Mouse (Mus musculus) 3T3-L1 (cell line): ENCODE measurements around the gene Camta2.

ENCODE experiments used
- DNase-seq: peaks from one replicate; pipeline ENCODE4 v3.0.0-alpha.2; 2015; ENCODE audit warnings: low read depth, low spot score

Camta2 gene

GRCm38 (mm10) chr11:70687601-70688199, at the start of gene Camta2:
Gene Camta2 (minus strand): TSS chr11:70688105.
- DNase-seq: peak; percentile 73

GRCm38 (mm10) chr11:70733256-70733655, 45.4 kb upstream of the Camta2 start:
- no peak for DNase-seq

- DNase-seq: no peak
Measured at GRCm38 (mm10) chr11:70731178-70731577, 43.3 kb upstream of the Camta2 start.

- DNase-seq: no peak
Measured at GRCm38 (mm10) chr11:70730427-70731038, 42.6 kb upstream of the Camta2 start.

GRCm38 (mm10) chr11:70727385-70727784, 39.5 kb upstream of the Camta2 start:
- DNase-seq: no peak

GRCm38 (mm10) chr11:70726585-70726984, 38.7 kb upstream of the Camta2 start:
- no peak for DNase-seq

- DNase-seq: no peak
Measured at GRCm38 (mm10) chr11:70724706-70725105, 36.8 kb upstream of the Camta2 start.

- DNase-seq: no peak
Measured at GRCm38 (mm10) chr11:70721072-70721471, 33.2 kb upstream of the Camta2 start.

GRCm38 (mm10) chr11:70720567-70720966, 32.7 kb upstream of the Camta2 start:
- no peak for DNase-seq

GRCm38 (mm10) chr11:70718481-70718880, 30.6 kb upstream of the Camta2 start:
- DNase-seq: no peak

- DNase-seq: peak; percentile 81
Measured at GRCm38 (mm10) chr11:70715832-70716231, 27.9 kb upstream of the Camta2 start.

- DNase-seq: no peak
Measured at GRCm38 (mm10) chr11:70713222-70713621, 25.3 kb upstream of the Camta2 start.

- DNase-seq: no peak
Measured at GRCm38 (mm10) chr11:70711026-70711425, 23.1 kb upstream of the Camta2 start.

GRCm38 (mm10) chr11:70706127-70706526, 18.2 kb upstream of the Camta2 start:
- DNase-seq: no peak

- no peak for DNase-seq
Measured at GRCm38 (mm10) chr11:70702781-70703180, 14.9 kb upstream of the Camta2 start.

- DNase-seq: no peak
Measured at GRCm38 (mm10) chr11:70701984-70702733, 14.3 kb upstream of the Camta2 start.

GRCm38 (mm10) chr11:70701221-70701955, 13.5 kb upstream of the Camta2 start:
- peak; percentile 23 for DNase-seq

GRCm38 (mm10) chr11:70700613-70701012, 12.7 kb upstream of the Camta2 start:
- peak; percentile 42 for DNase-seq

- peak; percentile 85 for DNase-seq
Measured at GRCm38 (mm10) chr11:70699722-70700556, 12.0 kb upstream of the Camta2 start, which contains the start of the genes Inca1 and Kif1c. Gene Inca1 (minus strand): TSS chr11:70700155. Gene Kif1c (plus strand): TSS chr11:70700548.

- no peak for DNase-seq
Measured at GRCm38 (mm10) chr11:70699051-70699450, 11.1 kb upstream of the Camta2 start.

- peak; percentile 34 for DNase-seq
Measured at GRCm38 (mm10) chr11:70697376-70697775, 9.5 kb upstream of the Camta2 start.
